Mouse (Mus musculus): ENCODE data around the gene Slc9b2. TPM values are rescaled to one million over a fixed set of nuclear protein-coding genes. Genes with fewer than 3 reads are reported as not detected.
A peak's percentile ranks its signal among the peaks of the same experiment; 100 is the strongest.

Slc9b2 gene
- total RNA-seq, 2 experiments from 2014 or later = 0.23 TPM; not detected in 1

DNA sequence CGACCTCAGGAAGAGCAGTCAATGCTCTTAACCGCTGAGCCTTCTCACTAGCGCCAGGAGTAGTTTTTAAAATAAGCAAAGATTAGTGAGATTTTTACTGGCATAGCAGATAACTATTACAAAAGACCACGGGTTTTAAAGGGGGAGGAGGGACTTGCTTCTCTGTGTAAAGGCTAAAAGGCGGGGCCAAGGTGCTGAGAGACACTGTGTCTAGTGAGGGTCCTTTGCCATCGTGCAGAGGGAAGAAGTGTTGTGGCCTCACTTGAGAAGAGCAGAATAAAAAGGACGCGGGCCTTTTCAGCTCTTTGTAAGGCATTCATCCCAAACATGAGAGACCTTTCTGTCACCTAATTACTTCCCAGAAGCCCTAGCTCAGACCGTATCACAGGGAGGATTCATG is 2.9 kb upstream of the Slc9b2 start:
- no peak for ATAC-seq (replicated peaks; ENCODE audit: low FRiP score, poor library complexity, severe bottlenecking)

- ATAC-seq (replicated peaks; ENCODE audit: low FRiP score, poor library complexity, severe bottlenecking) = no peak
Observed at GRCm38 (mm10) chr3:135312916-135313491, 5.5 kb downstream of the Slc9b2 start.

DNA sequence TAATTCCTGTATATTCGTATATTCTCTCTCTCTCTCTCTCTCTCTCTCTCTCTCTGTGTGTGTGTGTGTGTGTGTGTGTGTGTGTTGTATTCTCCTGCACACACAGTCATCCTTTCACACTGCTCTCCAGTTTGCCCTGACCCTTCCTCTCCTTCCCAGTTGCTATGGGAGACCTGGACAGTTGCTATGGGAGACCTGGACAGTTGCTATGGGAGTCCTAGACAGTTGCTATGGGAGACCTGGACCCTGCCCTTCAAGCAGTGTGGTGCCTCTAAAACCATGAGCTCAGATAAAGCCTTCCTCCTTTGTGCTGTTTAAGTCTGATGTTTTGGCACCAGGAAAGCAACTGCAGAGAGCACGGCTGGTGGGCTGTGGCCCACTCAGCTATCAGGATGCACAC is 6.2 kb downstream of the Slc9b2 start:
- ATAC-seq (replicated peaks; ENCODE audit: low FRiP score, poor library complexity, severe bottlenecking) = no peak

DNA sequence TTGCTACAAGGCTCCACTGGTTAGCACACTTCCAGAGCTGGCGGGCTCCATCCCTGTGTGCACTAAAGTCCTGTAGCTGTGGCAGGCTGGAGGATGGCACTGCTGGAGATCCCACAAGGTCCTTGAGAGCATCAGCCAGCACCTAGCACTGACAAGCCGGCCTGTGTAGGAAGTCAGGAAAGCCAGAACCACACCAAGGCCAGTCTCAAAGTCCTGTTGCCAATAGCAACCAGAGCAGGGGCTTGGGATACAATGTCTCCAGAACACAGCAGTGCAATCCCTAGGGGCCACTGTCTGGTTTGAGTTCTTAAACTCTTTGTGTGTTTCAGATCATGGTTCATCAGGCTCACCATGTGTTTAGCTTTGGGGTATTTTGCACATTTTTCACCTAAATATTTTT is 7.3 kb downstream of the Slc9b2 start:
- ATAC-seq (replicated peaks; ENCODE audit: low FRiP score, poor library complexity, severe bottlenecking) = no peak

DNA sequence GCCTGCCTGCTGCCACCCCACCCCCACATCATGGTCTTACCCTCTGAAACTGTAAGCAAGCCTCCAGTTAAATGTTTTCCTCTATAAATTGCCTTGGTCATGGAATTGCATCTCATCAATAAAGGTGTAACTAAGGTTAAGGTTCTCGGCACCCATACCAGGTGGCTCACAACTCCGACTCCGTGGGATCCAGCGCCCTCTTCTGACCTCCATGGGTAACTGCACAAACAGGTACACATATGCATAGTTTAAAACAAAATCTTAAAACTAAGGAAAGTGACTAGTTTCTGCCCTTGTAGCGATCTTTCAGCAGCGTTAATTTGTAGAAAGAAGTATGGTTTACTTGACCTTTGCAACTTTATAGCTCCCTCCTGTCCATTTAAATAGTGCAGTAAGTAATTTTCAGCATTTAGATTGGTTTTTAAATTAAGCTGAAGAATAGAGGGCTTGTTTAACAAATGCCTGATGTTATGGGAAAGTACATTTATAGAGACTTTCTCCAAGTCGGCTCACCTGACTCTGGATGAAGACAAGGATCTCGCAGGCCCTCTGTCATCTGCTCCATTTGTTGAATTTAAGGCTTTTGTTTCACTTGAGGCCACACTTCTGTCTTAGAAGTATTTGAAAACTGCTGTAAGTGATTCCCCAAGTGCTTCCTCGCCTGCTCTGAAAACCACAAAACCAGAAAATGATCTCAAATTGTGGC is 8.4 kb downstream of the Slc9b2 start:
- no peak for ATAC-seq (replicated peaks; ENCODE audit: low FRiP score, poor library complexity, severe bottlenecking)

GRCm38 (mm10) chr3:135318331-135318730 is 10.8 kb downstream of the Slc9b2 start:
- ATAC-seq (replicated peaks; ENCODE audit: low FRiP score, poor library complexity, severe bottlenecking) = no peak

GRCm38 (mm10) chr3:135324354-135324753 is 16.9 kb downstream of the Slc9b2 start:
- ATAC-seq (replicated peaks; ENCODE audit: low FRiP score, poor library complexity, severe bottlenecking) = no peak

GRCm38 (mm10) chr3:135327176-135327575 is 19.7 kb downstream of the Slc9b2 start:
- no peak for ATAC-seq (replicated peaks; ENCODE audit: low FRiP score, poor library complexity, severe bottlenecking)

- no peak for ATAC-seq (replicated peaks; ENCODE audit: low FRiP score, poor library complexity, severe bottlenecking)
Observed at GRCm38 (mm10) chr3:135327601-135328000, 20.1 kb downstream of the Slc9b2 start.

GRCm38 (mm10) chr3:135328560-135328959 is 21.1 kb downstream of the Slc9b2 start:
- peak; percentile 54; the same call in 1 of the 2 replicates for ATAC-seq (replicated peaks; ENCODE audit: low FRiP score, poor library complexity, severe bottlenecking)

- ATAC-seq (replicated peaks; ENCODE audit: low FRiP score, poor library complexity, severe bottlenecking) = no peak
Observed at GRCm38 (mm10) chr3:135332691-135333090, 25.2 kb downstream of the Slc9b2 start.

- no peak for ATAC-seq (replicated peaks; ENCODE audit: low FRiP score, poor library complexity, severe bottlenecking)
Observed at GRCm38 (mm10) chr3:135333763-135334162, 26.3 kb downstream of the Slc9b2 start.

DNA sequence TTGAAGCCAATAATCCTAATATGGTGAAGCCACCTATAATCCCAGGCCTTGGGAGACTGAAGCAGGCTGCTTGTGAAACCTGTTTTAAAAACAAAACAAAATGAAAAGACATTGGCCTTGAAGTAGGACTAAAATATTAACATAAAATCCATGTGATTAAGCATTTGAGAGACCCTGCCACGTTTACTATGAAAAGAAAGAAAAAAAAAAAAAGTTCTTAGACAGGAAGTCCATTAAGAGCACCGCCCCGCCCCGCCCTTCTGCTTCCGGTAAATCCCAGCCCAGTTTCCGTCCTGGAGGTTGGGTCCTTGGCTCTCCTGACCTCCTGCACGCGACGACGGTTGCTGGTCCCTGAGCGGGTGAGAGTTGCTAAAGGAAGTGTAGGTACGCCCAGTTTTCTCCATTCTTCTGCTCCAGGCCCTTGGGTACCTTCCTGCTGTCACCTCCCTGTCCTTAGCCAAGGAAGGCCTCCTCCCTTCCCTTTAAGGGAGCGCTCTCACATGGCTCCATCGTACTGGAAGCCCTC is 40.3 kb downstream of the Slc9b2 start, which contains the start of gene Slc9b1:
Gene Slc9b1, plus strand, starts transcription at position 291 of the 526 bp plus-strand sequence.
- no peak for ATAC-seq (replicated peaks; ENCODE audit: low FRiP score, poor library complexity, severe bottlenecking)

DNA sequence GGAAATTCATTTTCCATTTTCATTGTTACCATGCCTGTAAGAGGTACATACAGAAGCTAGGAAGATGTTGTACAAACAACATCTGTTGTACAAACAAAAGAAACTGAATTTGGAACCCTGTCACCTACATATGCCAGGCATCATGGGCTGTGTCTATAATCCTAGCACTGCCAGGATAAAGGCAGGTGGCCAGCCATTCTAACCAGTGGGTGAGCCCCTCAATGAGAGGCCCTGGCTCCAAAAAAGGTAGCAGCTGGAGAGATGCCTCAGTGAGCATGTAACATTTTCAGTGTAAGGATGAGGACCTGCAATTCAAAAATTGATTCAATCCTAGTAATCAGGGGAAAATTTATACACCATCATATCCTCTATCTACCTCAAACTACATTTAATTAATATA is 41.5 kb downstream of the Slc9b2 start:
- no peak for ATAC-seq (replicated peaks; ENCODE audit: low FRiP score, poor library complexity, severe bottlenecking)

GRCm38 (mm10) chr3:135351857-135352256 is 44.4 kb downstream of the Slc9b2 start:
- ATAC-seq (replicated peaks; ENCODE audit: low FRiP score, poor library complexity, severe bottlenecking) = peak; percentile 82

DNA sequence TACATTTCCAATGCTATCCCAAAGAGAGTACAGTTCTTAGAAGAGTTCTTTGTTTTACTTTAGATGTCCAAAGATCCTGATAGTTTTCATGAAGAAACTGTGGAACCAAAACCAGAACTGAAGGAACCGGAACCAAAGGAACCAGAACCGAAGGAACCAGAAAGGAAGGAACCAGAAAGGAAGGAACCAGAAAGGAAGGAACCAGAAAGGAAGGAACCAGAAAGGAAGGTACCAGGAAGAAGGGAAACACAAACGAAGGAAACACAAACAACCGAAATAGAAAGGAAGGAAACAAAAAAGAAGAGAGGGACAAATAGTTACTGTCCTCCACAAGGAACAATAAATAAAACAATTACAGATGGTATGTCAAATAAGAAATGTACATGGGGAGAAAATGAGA is 49.9 kb downstream of the Slc9b2 start:
- no peak for ATAC-seq (replicated peaks; ENCODE audit: low FRiP score, poor library complexity, severe bottlenecking)

- ATAC-seq (replicated peaks; ENCODE audit: low FRiP score, poor library complexity, severe bottlenecking) = no peak
Observed at GRCm38 (mm10) chr3:135375836-135376235, 68.3 kb downstream of the Slc9b2 start.

- ATAC-seq (replicated peaks; ENCODE audit: low FRiP score, poor library complexity, severe bottlenecking) = no peak
Observed at GRCm38 (mm10) chr3:135377445-135377844, 69.9 kb downstream of the Slc9b2 start.

DNA sequence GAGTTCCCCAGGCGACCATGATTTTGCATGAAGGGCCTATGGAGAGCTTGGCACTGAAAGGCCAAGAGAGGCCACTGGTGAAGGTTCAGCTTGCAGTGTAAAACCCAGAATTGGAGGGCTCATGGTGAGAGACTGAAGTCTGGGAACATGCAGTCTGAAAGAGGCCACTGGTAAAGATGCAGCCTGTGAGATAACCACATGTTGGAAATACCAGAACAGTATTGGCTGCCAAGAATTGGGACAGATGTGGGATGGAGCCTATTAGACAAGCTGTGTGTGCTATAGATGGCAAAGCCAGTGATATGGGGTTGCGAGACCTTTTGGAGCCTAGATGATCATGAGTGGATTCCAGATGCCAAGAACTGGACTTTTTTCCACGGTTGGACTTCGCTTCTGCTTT is 72.4 kb downstream of the Slc9b2 start:
- ATAC-seq (replicated peaks; ENCODE audit: low FRiP score, poor library complexity, severe bottlenecking) = peak; percentile 57; the same call in 1 of the 2 replicates

DNA sequence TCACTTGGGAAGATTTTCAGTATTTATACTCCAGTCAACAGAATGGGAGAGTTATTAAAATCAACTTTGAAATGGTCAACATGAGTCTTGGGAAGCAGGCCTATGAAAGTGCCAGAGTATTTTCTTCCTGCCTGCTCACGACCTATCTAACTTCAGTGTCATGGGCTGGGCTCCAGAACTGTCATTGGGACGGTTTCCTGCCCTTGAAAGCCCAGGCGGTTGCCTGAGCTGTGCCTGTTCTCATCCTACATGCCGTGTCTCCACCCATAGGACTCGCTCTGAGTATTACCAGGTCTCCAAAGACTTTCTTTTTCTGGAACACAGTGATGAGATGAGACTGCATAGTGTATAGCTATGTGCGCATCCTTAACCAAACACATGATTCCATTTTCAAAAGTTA is 85.7 kb downstream of the Slc9b2 start:
- ATAC-seq (replicated peaks; ENCODE audit: low FRiP score, poor library complexity, severe bottlenecking) = no peak
